Mouse (Mus musculus): ENCODE results near the gene Amigo2.
"Not testable (repeated sequence)": the region's sequence is repeated elsewhere in the genome, so short reads cannot be mapped to it uniquely, and the experiment has no call there.

Amigo2 gene

DNA sequence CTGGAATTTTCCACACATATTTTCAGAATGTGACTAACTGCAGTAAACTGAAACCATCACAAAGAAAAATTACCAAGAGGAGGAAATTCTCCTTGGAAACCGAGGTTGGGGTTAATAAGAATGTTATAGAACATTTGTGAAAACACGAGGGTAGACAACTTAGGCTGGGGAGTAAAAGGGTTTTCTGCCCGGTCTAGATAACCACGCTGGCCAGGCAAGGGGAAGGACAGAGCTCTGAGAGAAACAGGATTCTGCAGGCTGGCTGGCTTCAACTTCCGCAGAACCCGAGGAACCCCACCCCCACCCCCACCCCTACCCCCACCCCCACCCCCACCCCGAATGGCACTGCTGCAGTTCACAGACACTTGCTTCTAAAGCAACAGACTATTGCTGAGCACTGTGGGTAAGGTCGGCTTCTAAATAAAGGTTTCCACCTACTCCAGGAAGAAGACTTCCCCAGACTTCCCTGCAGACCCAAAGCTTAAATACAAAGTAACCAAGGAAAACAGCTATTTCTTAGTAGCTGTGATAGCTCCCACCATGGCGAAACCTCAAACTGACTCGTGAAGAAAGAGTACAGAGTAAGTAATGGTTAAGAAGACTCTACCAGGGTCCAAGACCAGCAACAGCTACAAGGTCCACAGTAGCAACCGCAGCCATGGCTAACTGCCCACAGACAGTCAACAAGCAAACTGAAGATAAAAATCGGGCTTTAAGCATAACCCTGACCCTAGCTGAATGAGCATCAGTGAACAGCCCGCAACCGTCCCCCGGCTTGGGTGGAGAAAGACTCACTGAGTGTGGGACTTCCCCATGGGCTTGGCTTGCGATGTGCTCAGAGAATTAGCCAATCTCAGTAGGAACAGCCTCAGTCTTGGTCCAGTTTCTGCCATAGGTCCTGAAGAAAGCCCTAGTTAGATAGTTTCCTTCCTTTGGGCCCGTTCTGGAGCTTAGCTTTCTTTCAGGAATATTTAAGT, 34.3 kb downstream of the Amigo2 start:
- DNase-seq, result no peak

DNA sequence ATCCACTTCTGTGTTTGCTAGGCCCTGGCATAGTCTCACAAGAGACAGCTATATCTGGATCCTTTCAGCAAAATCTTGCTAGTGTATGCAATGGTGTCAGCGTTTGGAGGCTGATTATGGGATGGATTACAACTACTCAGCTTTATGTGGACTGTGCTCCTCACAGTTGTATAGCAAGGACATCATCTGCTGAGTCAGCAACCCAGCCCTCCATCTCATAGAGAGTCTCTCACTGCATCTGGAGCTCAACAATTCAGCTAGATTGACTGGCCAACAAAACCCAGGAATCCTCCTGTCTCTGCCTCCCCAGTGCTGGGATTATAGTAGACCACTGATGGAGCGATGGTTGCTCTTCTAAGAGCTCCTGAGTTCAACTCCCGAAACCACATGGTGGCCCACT, 37.3 kb downstream of the Amigo2 start:
- DNase-seq, result not testable (repeated sequence)

DNA sequence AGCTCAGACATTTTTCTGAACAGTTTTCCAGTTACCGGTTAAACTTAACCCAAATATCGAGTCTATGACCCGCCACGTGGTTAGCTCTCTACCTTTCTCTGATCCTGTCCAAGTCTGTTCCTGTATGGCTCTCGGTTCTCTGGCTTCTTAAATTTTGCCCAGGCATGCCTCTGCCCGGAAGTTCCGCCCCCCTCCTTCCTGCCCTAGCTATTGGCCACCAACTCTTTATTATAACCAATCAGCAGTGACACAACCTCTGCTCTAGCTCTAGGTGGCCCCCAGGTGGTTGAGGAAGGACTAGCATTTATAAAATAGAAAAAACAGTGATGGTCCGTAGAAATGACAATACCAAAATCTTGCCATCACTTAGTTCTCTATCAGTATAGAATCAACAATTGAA, 40.6 kb downstream of the Amigo2 start:
- no peak for DNase-seq

GRCm38 (mm10) chr15:97205776-97206175, 41.3 kb downstream of the Amigo2 start:
- DNase-seq, result no peak

DNA sequence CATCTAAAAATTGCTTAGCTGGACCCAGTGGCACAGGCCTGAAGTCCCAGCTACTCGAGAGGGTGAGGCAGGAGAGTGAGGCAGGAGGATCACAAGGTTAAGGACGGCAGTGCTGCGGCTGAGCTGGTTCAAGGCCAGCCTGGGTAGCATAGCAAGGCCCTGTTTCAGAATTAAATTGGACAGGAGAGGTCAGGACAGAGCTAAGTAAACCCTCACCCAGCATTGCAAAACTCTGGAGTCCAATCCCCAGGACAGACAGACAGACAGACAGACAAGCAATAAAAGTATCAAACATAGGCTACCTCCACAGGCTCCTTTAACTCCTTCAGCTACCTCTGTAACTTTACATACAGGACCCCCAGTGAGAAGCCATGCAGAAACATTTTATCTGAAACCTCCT, 42.2 kb downstream of the Amigo2 start:
- no peak for DNase-seq

GRCm38 (mm10) chr15:97196644-97197043, 50.4 kb downstream of the Amigo2 start:
- no peak for DNase-seq

GRCm38 (mm10) chr15:97195628-97196027, 51.5 kb downstream of the Amigo2 start:
- peak in 1 of 2 experiments; percentile 20 for DNase-seq
